In genomic region chr10:93143285-93143985, GRCm38 (mm10) we compare ENCODE assay signal across 9 mouse cellular contexts. TPM values are rescaled to one million over a fixed set of nuclear protein-coding genes. Genes with fewer than 3 reads are reported as not detected.
DNase-seq lines count a peak whose midpoint lies in the region; ATAC-seq and TF ChIP-seq lines count a peak whose summit lies in the region.
"Had no signal": no experiment of that assay in that cellular context is flagged by ENCODE, and none has a peak within 500 bp of the region (broad histone marks: within the 10 kb centered on the region; RNA-seq: fewer than 3 reads in every experiment).

No protein-coding gene starts in this region.

- H3K4me1 ChIP-seq in heart, embryonic 12.5 days (replicated peaks), result peaks cover 12% of the 10 kb centered on the region
- H3K4me1 ChIP-seq in hindbrain, embryonic 14.5 days (replicated peaks; ENCODE audit: control insufficient read depth, insufficient read depth, low read length), result 0 out of 2 replicates have a peak, but pooled peaks cover 4% of the 10 kb centered on the region
- H3K4me1 ChIP-seq in midbrain, embryonic 12.5 days, result peaks cover 9% of the 10 kb centered on the region; the same call in 1 of the 2 replicates
- no peaks in the 10 kb centered on the region for H3K4me1 ChIP-seq in kidney, adult 2 months (ENCODE audit: control insufficient read depth, insufficient read depth, low read length)

- H3K27me3 ChIP-seq in heart, embryonic 12.5 days (replicated peaks), result no peaks in the 10 kb centered on the region
- H3K27me3 ChIP-seq in hindbrain, embryonic 14.5 days (ENCODE audit: control insufficient read depth, insufficient read depth, low read length), result no peaks in the 10 kb centered on the region
- H3K27me3 ChIP-seq in midbrain, embryonic 12.5 days, result no peaks in the 10 kb centered on the region
- no peaks in the 10 kb centered on the region for H3K27me3 ChIP-seq in kidney, adult 2 months (replicated peaks; ENCODE audit: control insufficient read depth, insufficient read depth, low read length)

- peak overlapping the region; percentile 36 for H3K4me3 ChIP-seq in heart, embryonic 12.5 days
- no peak overlapping the region for H3K4me3 ChIP-seq in hindbrain, embryonic 14.5 days (replicated peaks; ENCODE audit: low read length)
- H3K4me3 ChIP-seq in midbrain, embryonic 12.5 days, result no peak overlapping the region
- no peak overlapping the region for H3K4me3 ChIP-seq in kidney, adult 2 months (ENCODE audit: insufficient read depth, low read depth, low read length)

- no peak for TF ChIP-seq POLR2A in kidney, adult 2 months (IDR thresholded peaks at IDR 0.05; ENCODE audit: low read depth, low read length)

- H3K9me3 ChIP-seq in heart, embryonic 12.5 days (replicated peaks), result no peaks in the 10 kb centered on the region
- H3K9me3 ChIP-seq in hindbrain, embryonic 14.5 days (ENCODE audit: control insufficient read depth, low read length), result no peaks in the 10 kb centered on the region
- H3K9me3 ChIP-seq in midbrain, embryonic 12.5 days, result no peaks in the 10 kb centered on the region

- no peaks in the 10 kb centered on the region for H3K36me3 ChIP-seq in heart, embryonic 12.5 days
- no peaks in the 10 kb centered on the region for H3K36me3 ChIP-seq in hindbrain, embryonic 14.5 days (replicated peaks; ENCODE audit: control insufficient read depth, insufficient read depth)
- no peaks in the 10 kb centered on the region for H3K36me3 ChIP-seq in midbrain, embryonic 12.5 days
- no peaks in the 10 kb centered on the region for H3K36me3 ChIP-seq in kidney, adult 2 months (ENCODE audit: control insufficient read depth, insufficient read depth, low read length)

- TF ChIP-seq CTCF in kidney, adult 2 months (conservative IDR thresholded peaks at IDR 0.05; ENCODE audit: insufficient read depth, insufficient read length, low read depth, low read length), result no peak

- WGBS in heart, embryonic 12.5 days, result 19% methylated on average over 18 of the region's 18 CpGs
- WGBS in hindbrain, embryonic 14.5 days, result 46% methylated on average over 18 of the region's 18 CpGs
- WGBS in midbrain, embryonic 12.5 days, result 30% methylated on average over 18 of the region's 18 CpGs
- WGBS in kidney, adult 2 months, result 53% methylated on average over 18 of the region's 18 CpGs

- peak; percentile 77 for ATAC-seq in heart, embryonic 12.5 days (ENCODE audit: insufficient number of reproducible peaks, low FRiP score)
- ATAC-seq in hindbrain, embryonic 14.5 days (ENCODE audit: low FRiP score), result no peak
- no peak for ATAC-seq in midbrain, embryonic 12.5 days (ENCODE audit: low FRiP score, low read depth)

- DNase-seq in heart, adult 18-20 months, result no peak
- peak; percentile 23 for DNase-seq in MN1 (ENCODE audit: low spot score)
- DNase-seq in hindbrain, embryonic 14.5 days (ENCODE audit: low spot score), result no peak
- DNase-seq in testis, postnatal 14 days (ENCODE audit: low spot score), result no peak
- DNase-seq in retina, postnatal 1 day, result no peak
- DNase-seq in kidney, adult 2 months, result no peak
- DNase-seq: cerebellum, adult 11-12 months had no signal

- H3K4me2 ChIP-seq in heart, embryonic 12.5 days, result peak overlapping the region; percentile 62
- peak overlapping the region; percentile 17; the same call in 1 of the 2 replicates for H3K4me2 ChIP-seq in hindbrain, embryonic 14.5 days (replicated peaks)
- peak overlapping the region; percentile 29 for H3K4me2 ChIP-seq in midbrain, embryonic 12.5 days (replicated peaks)

- 0 out of 2 replicates have a peak overlapping the region, but pooled peaks have one; percentile 30 for H3K9ac ChIP-seq in heart, embryonic 12.5 days
- H3K9ac ChIP-seq in hindbrain, embryonic 14.5 days, result no peak overlapping the region
- no peak overlapping the region for H3K9ac ChIP-seq in midbrain, embryonic 12.5 days (replicated peaks)

- peak overlapping the region; percentile 59; the same call in 1 of the 2 replicates for H3K27ac ChIP-seq in heart, embryonic 12.5 days (ENCODE audit: poor library complexity, severe bottlenecking)
- no peak overlapping the region for H3K27ac ChIP-seq in hindbrain, embryonic 14.5 days
- no peak overlapping the region for H3K27ac ChIP-seq in midbrain, embryonic 12.5 days (replicated peaks)
- H3K27ac ChIP-seq in kidney, adult 2 months (ENCODE audit: insufficient read depth, low read depth, low read length), result no peak overlapping the region

RNA-seq across cellular contexts. Expression of gene Cdk17, which starts 17.2 kb away (rescaled TPM):
- 25.2 and 27.1 TPM in 2 replicates for polyA plus RNA-seq in heart, embryonic 12.5 days (2016; fragmentation: Nextera tagmentation; extraction: Ambion mirVana)
- 10 to 100 TPM; 13.1 to 13.5 TPM for total RNA-seq in heart, adult 18-20 months (2021)
- 61.1 and 68.3 TPM in 2 replicates for polyA plus RNA-seq in hindbrain, embryonic 14.5 days (2014; fragmentation: Nextera tagmentation; extraction: Ambion mirVana)
- 44.0 and 48.4 TPM in 2 replicates for polyA plus RNA-seq in midbrain, embryonic 12.5 days (2016; fragmentation: Nextera tagmentation; extraction: Ambion mirVana)
- polyA plus RNA-seq in kidney, adult 2 months (2012; rRNA removed), result 8.7 and 9.5 TPM in 2 replicates
